Mouse (Mus musculus) thymus, adult 2 months (tissue): ENCODE results near the gene Gpr156. TPM values are rescaled to one million over a fixed set of nuclear protein-coding genes. Genes with fewer than 3 reads are reported as not detected.

Source experiments
- DNase-seq: peaks from one replicate; pipeline ENCODE4 v3.0.0; 2021
- H3K27ac ChIP-seq: fragments of 200-500 bp; 2 replicates; pipeline ENCODE4 v1.5.1; 2012; ENCODE audit warnings: low read length, control low read depth; ENCODE audit not compliant: control insufficient read depth, insufficient read depth
- H3K27me3 ChIP-seq: fragments of 200-500 bp; 2 replicates; pipeline ENCODE4 v1.6.1; 2012; ENCODE audit warnings: mild to moderate bottlenecking, low read length, moderate library complexity, mixed read lengths; ENCODE audit not compliant: control insufficient read depth, insufficient read depth
- H3K36me3 ChIP-seq: fragments of 200-500 bp; 2 replicates; pipeline ENCODE4 v1.6.1; 2012; ENCODE audit warnings: mild to moderate bottlenecking, low read length, moderate library complexity; ENCODE audit not compliant: control insufficient read depth, insufficient read depth
- H3K4me1 ChIP-seq: fragments of 200-500 bp; replicated peaks from 2 replicates; pipeline ENCODE4 v1.6.1; 2012; ENCODE audit warnings: low read length; ENCODE audit not compliant: control insufficient read depth, insufficient read depth
- H3K4me3 ChIP-seq: fragments of 200-500 bp; 2 replicates; pipeline ENCODE4 v1.5.1; 2012; ENCODE audit warnings: mild to moderate bottlenecking, low read length, control low read depth, moderate library complexity; ENCODE audit not compliant: control insufficient read depth, insufficient read depth
- CTCF ChIP-seq: fragments of 200-500 bp; IDR thresholded peaks from 2 replicates; pipeline ENCODE4 v1.5.1; 2012; ENCODE audit warnings: mild to moderate bottlenecking, control low read depth, low read length, moderate library complexity, borderline replicate concordance; ENCODE audit not compliant: control insufficient read depth, poor library complexity, insufficient read depth; ENCODE audit errors: extremely low read depth
- POLR2A ChIP-seq: fragments of 200-500 bp; IDR thresholded peaks from 2 replicates; pipeline ENCODE4 v1.6.1; 2012; ENCODE audit warnings: mild to moderate bottlenecking, low read length, control low read depth, moderate library complexity; ENCODE audit not compliant: control insufficient read depth, poor library complexity, insufficient read depth; ENCODE audit errors: extremely low read depth
- WGBS: fragments of 180-500 bp; shearing (Covaris S2); methylation state at CpG from one replicate; pipeline ENCODE4 v1.1.7; 2018; 5-methylcytosine and 5-hydroxymethylcytosine counted together
- polyA plus RNA-seq: library from polyadenylated mRNA; depleted of rRNA; stranded (reverse); fragments of >200 nt; gene quantifications from 2 replicates; pipeline ENCODE4 v1.2.3, GENCODE M21; 2012

The Gpr156 gene
- polyA plus RNA-seq, 1 experiment, result 0.09 TPM

- Histone ChIP-seq H3K36me3 (no peaks in the 10 kb centered on the region), H3K4me1 (no peaks in the 10 kb centered on the region), H3K27ac (no peak overlapping the region), H3K27me3 (no peaks in the 10 kb centered on the region), H3K4me3 (no peak overlapping the region)
- 82% methylated on average over 6 of the region's 6 CpGs for WGBS
- TF ChIP-seq POLR2A (no peak), CTCF (no peak)
- DNase-seq, result no peak
Observed at GRCm38 (mm10) chr16:37893381-37893780, 22.9 kb upstream of the Gpr156 start.

- no peak overlapping the region for H3K27ac ChIP-seq
- no peak for DNase-seq
- no peaks in the 10 kb centered on the region for H3K27me3 ChIP-seq
- no peaks in the 10 kb centered on the region for H3K36me3 ChIP-seq
- no peaks in the 10 kb centered on the region for H3K4me1 ChIP-seq
- 93% methylated on average over 2 of the region's 2 CpGs for WGBS
- no peak for TF ChIP-seq CTCF
- no peak for TF ChIP-seq POLR2A
- no peak overlapping the region for H3K4me3 ChIP-seq
Observed at GRCm38 (mm10) chr16:37893942-37894341, 22.4 kb upstream of the Gpr156 start.

GRCm38 (mm10) chr16:37898790-37899189 lies 17.5 kb upstream of the Gpr156 start:
- no peak for DNase-seq
- 98% methylated on average over 5 of the region's 5 CpGs for WGBS
- no peaks in the 10 kb centered on the region for H3K4me1 ChIP-seq
- H3K4me3 ChIP-seq, result no peak overlapping the region
- H3K36me3 ChIP-seq, result no peaks in the 10 kb centered on the region
- H3K27ac ChIP-seq, result no peak overlapping the region
- no peak for TF ChIP-seq CTCF
- TF ChIP-seq POLR2A, result no peak
- no peaks in the 10 kb centered on the region for H3K27me3 ChIP-seq

GRCm38 (mm10) chr16:37899357-37899756 lies 16.9 kb upstream of the Gpr156 start:
- no peak overlapping the region for H3K27ac ChIP-seq
- no peaks in the 10 kb centered on the region for H3K36me3 ChIP-seq
- H3K4me3 ChIP-seq, result no peak overlapping the region
- whole genome bisulfite sequencing, result 98% methylated on average over 2 of the region's 2 CpGs
- H3K4me1 ChIP-seq, result no peaks in the 10 kb centered on the region
- H3K27me3 ChIP-seq, result no peaks in the 10 kb centered on the region
- no peak for DNase-seq
- TF ChIP-seq POLR2A (no peak), CTCF (no peak)

- no peak for TF ChIP-seq CTCF
- no peak for TF ChIP-seq POLR2A
Observed at GRCm38 (mm10) chr16:37901318-37901717, 15.0 kb upstream of the Gpr156 start.

GRCm38 (mm10) chr16:37906456-37906855 lies 9.8 kb upstream of the Gpr156 start:
- H3K27ac ChIP-seq, result no peak overlapping the region
- H3K4me3 ChIP-seq, result no peak overlapping the region
- no peaks in the 10 kb centered on the region for H3K4me1 ChIP-seq
- H3K27me3 ChIP-seq, result no peaks in the 10 kb centered on the region
- no peak for TF ChIP-seq CTCF
- WGBS, result 94% methylated on average over 3 of the region's 3 CpGs
- H3K36me3 ChIP-seq, result no peaks in the 10 kb centered on the region
- no peak for DNase-seq

More at GRCm38 (mm10) chr16:37901318-37901717, 15.0 kb upstream of the Gpr156 start:
- DNase-seq, result no peak
- no peaks in the 10 kb centered on the region for H3K36me3 ChIP-seq
- H3K27ac ChIP-seq, result no peak overlapping the region
- 89% methylated on average over 11 of the region's 11 CpGs for whole genome bisulfite sequencing
- no peaks in the 10 kb centered on the region for H3K27me3 ChIP-seq
- no peak overlapping the region for H3K4me3 ChIP-seq
- H3K4me1 ChIP-seq, result no peaks in the 10 kb centered on the region

GRCm38 (mm10) chr16:37911086-37911485 lies 5.2 kb upstream of the Gpr156 start:
- no peak overlapping the region for H3K27ac ChIP-seq
- peaks cover 1% of the 10 kb centered on the region; the same call in 1 of the 2 replicates for H3K4me1 ChIP-seq
- no peak overlapping the region for H3K4me3 ChIP-seq
- peaks cover under 1% of the 10 kb centered on the region; the same call in 1 of the 2 replicates for H3K27me3 ChIP-seq
- TF ChIP-seq CTCF, result no peak
- no peak for TF ChIP-seq POLR2A
- H3K36me3 ChIP-seq, result no peaks in the 10 kb centered on the region
- WGBS, result 96% methylated on average over 1 of the region's 1 CpGs
- DNase-seq, result no peak
